Mouse (Mus musculus): ENCODE measurements around the gene Tmem63c. TPM values are rescaled to one million over a fixed set of nuclear protein-coding genes. Genes with fewer than 3 reads are reported as not detected.

Tmem63c gene
- polyA plus RNA-seq, 1 experiment from 2014 or later, result not detected

GRCm38 (mm10) chr12:87057066-87057465 is 35.9 kb downstream of the Tmem63c start:
- H3K4me1 ChIP-seq, result no peaks in the 10 kb centered on the region
- no peaks in the 10 kb centered on the region for H3K9me3 ChIP-seq
- H3K4me2 ChIP-seq, result no peak overlapping the region
- no peak overlapping the region for H3K27ac ChIP-seq (replicated peaks)
- peaks cover 77% of the 10 kb centered on the region for H3K27me3 ChIP-seq (replicated peaks)
- H3K9ac ChIP-seq, result no peak overlapping the region
- H3K4me3 ChIP-seq, result no peak overlapping the region
- no peak for ATAC-seq (ENCODE audit: extremely low read depth, insufficient number of reproducible peaks, low FRiP score, low TSS enrichment)
- 57% methylated on average over 17 of the region's 17 CpGs for WGBS
- H3K36me3 ChIP-seq, result no peaks in the 10 kb centered on the region

GRCm38 (mm10) chr12:87065446-87065845 is 44.3 kb downstream of the Tmem63c start:
- H3K9ac ChIP-seq, result no peak overlapping the region
- no peak for ATAC-seq (ENCODE audit: extremely low read depth, insufficient number of reproducible peaks, low FRiP score, low TSS enrichment)
- H3K27me3 ChIP-seq (replicated peaks), result peaks cover 20% of the 10 kb centered on the region
- H3K27ac ChIP-seq (replicated peaks), result no peak overlapping the region
- no peak overlapping the region for H3K4me2 ChIP-seq
- H3K4me1 ChIP-seq, result no peaks in the 10 kb centered on the region
- no peaks in the 10 kb centered on the region for H3K36me3 ChIP-seq
- 81% methylated on average over 11 of the region's 11 CpGs for WGBS
- no peak overlapping the region for H3K4me3 ChIP-seq
- H3K9me3 ChIP-seq, result no peaks in the 10 kb centered on the region

DNA sequence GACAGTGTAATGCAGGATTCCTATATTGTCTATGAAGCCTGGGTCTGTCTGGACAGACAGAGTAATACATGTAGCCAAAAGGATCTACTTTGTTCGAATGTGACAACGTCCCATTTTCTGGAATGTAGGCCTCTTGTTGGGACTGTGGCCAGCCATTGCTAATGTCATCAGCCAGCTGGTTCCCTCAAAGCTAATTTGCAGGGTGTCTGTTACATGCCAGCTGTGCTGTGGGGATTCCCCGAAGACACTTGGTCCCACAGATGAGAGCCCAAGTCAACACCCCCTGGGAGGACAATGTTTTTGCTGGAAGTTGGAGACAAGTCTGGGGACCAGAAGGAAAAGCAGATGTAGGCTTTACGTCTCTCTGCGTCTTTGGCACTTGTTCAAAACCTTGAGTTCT is 45.3 kb downstream of the Tmem63c start:
- H3K36me3 ChIP-seq, result no peaks in the 10 kb centered on the region
- H3K27me3 ChIP-seq (replicated peaks), result peaks cover 16% of the 10 kb centered on the region
- no peak overlapping the region for H3K4me2 ChIP-seq
- H3K4me1 ChIP-seq, result no peaks in the 10 kb centered on the region
- H3K27ac ChIP-seq (replicated peaks), result no peak overlapping the region
- WGBS, result 72% methylated on average over 5 of the region's 5 CpGs
- H3K4me3 ChIP-seq, result no peak overlapping the region
- ATAC-seq (ENCODE audit: extremely low read depth, insufficient number of reproducible peaks, low FRiP score, low TSS enrichment), result no peak
- H3K9ac ChIP-seq, result no peak overlapping the region
- no peaks in the 10 kb centered on the region for H3K9me3 ChIP-seq

GRCm38 (mm10) chr12:87070520-87070919 is 49.4 kb downstream of the Tmem63c start:
- H3K36me3 ChIP-seq, result no peaks in the 10 kb centered on the region
- no peak overlapping the region for H3K9ac ChIP-seq
- H3K4me3 ChIP-seq, result no peak overlapping the region
- H3K4me1 ChIP-seq, result no peaks in the 10 kb centered on the region
- H3K4me2 ChIP-seq, result no peak overlapping the region
- ATAC-seq (ENCODE audit: extremely low read depth, insufficient number of reproducible peaks, low FRiP score, low TSS enrichment), result no peak
- H3K27me3 ChIP-seq (replicated peaks), result peaks cover 10% of the 10 kb centered on the region; the same call in 1 of the 2 replicates
- no peaks in the 10 kb centered on the region for H3K9me3 ChIP-seq
- H3K27ac ChIP-seq (replicated peaks), result no peak overlapping the region
- WGBS, result 68% methylated on average over 5 of the region's 5 CpGs

- WGBS, result 70% methylated on average over 2 of the region's 2 CpGs
- ATAC-seq (ENCODE audit: extremely low read depth, insufficient number of reproducible peaks, low FRiP score, low TSS enrichment), result no peak
- H3K9ac ChIP-seq, result no peak overlapping the region
- no peak overlapping the region for H3K27ac ChIP-seq (replicated peaks)
- no peaks in the 10 kb centered on the region for H3K9me3 ChIP-seq
- H3K36me3 ChIP-seq, result no peaks in the 10 kb centered on the region
- H3K27me3 ChIP-seq (replicated peaks), result no peaks in the 10 kb centered on the region; the same call in 1 of the 2 replicates
- H3K4me2 ChIP-seq, result no peak overlapping the region
- H3K4me1 ChIP-seq, result no peaks in the 10 kb centered on the region
- no peak overlapping the region for H3K4me3 ChIP-seq
Observed at GRCm38 (mm10) chr12:87076610-87077009, 55.5 kb downstream of the Tmem63c start.

DNA sequence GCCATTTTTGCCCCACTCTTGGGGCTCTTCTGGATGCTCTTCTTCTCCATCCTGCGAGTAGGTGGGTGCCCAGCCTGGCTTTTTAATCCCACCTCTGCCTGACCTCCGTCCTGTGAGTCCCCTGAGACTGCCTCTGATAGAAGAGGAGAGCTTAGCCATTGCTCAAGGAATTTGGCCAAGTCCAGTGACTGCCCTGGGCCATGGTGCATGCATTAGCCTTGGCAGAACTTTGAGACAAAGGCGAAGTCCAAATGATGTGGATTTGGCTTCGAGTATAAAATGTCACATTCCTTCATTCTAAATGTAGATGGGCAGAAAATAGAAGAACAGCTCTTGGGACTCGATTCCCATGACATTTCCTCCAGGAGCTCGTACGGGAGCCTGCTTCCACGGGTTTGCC is 61.7 kb downstream of the Tmem63c start:
- Histone ChIP-seq H3K9ac (no peak overlapping the region), H3K9me3 (no peaks in the 10 kb centered on the region), H3K4me2 (no peak overlapping the region), H3K4me1 (no peaks in the 10 kb centered on the region), H3K4me3 (no peak overlapping the region), H3K27me3 (replicated peaks) (peaks cover 22% of the 10 kb centered on the region), H3K36me3 (no peaks in the 10 kb centered on the region), H3K27ac (replicated peaks) (no peak overlapping the region)
- WGBS, result 74% methylated on average over 8 of the region's 8 CpGs
- ATAC-seq (ENCODE audit: extremely low read depth, insufficient number of reproducible peaks, low FRiP score, low TSS enrichment), result no peak

GRCm38 (mm10) chr12:87087236-87087635 is 66.1 kb downstream of the Tmem63c start:
- WGBS, result 64% methylated on average over 7 of the region's 7 CpGs
- H3K27ac ChIP-seq (replicated peaks), result no peak overlapping the region
- peaks cover 20% of the 10 kb centered on the region for H3K4me1 ChIP-seq
- no peak overlapping the region for H3K4me2 ChIP-seq
- H3K27me3 ChIP-seq (replicated peaks), result peaks cover 22% of the 10 kb centered on the region
- no peaks in the 10 kb centered on the region for H3K9me3 ChIP-seq
- ATAC-seq (ENCODE audit: extremely low read depth, insufficient number of reproducible peaks, low FRiP score, low TSS enrichment), result no peak
- no peak overlapping the region for H3K4me3 ChIP-seq
- no peak overlapping the region for H3K9ac ChIP-seq
- no peaks in the 10 kb centered on the region for H3K36me3 ChIP-seq

- ATAC-seq (ENCODE audit: extremely low read depth, insufficient number of reproducible peaks, low FRiP score, low TSS enrichment), result no peak
- H3K27ac ChIP-seq (replicated peaks), result no peak overlapping the region
- peaks cover 20% of the 10 kb centered on the region for H3K4me1 ChIP-seq
- 37% methylated on average over 4 of the region's 4 CpGs for WGBS
- H3K4me2 ChIP-seq, result no peak overlapping the region
- no peak overlapping the region for H3K9ac ChIP-seq
- H3K4me3 ChIP-seq, result no peak overlapping the region
- no peaks in the 10 kb centered on the region for H3K9me3 ChIP-seq
- H3K27me3 ChIP-seq (replicated peaks), result peaks cover 13% of the 10 kb centered on the region
- H3K36me3 ChIP-seq, result no peaks in the 10 kb centered on the region
Observed at GRCm38 (mm10) chr12:87088331-87088730, 67.2 kb downstream of the Tmem63c start.

DNA sequence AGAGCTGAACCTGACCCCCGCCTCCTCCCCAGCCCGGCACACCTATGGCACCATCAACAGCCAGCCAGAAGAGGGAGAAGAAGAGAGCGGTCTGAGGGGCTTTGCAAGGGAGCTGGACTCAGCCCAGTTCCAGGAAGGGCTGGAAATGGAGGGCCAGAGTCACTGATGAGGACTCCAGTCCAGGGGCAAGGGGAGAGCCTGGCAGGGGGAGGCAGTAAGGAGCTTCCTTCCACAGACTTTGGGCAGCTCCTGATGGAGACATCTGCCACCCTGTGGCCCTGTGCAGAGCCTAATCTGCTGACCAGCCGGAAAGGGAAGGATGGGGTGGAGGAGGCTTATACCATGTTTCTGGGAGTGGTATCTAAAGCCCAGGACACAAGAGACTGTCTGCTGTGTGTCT is 68.1 kb downstream of the Tmem63c start:
- no peak overlapping the region for H3K4me3 ChIP-seq
- peaks cover 20% of the 10 kb centered on the region for H3K4me1 ChIP-seq
- 54% methylated on average over 4 of the region's 4 CpGs for WGBS

DNA sequence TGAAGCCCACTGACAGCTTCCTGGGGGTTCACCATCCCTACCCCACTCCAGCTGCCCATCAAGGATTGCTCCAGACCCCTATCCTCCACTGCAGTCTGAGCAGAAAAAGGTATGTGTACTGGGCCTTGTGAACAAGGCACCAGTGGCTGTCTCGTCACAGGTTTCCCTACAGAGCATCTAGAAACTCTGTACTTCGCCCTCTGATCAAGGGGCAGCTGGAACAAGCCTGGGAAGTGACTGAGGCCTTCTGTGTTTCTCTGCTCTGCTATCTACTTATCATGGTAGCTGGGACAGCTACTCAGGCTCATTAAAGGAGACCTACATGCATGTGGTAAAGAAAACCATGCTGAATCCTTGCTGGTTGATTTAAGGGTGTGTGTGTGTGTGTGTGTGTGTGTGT is 68.6 kb downstream of the Tmem63c start:
- H3K27me3 ChIP-seq (replicated peaks), result peaks cover 4% of the 10 kb centered on the region
- no peaks in the 10 kb centered on the region for H3K9me3 ChIP-seq
- no peak overlapping the region for H3K27ac ChIP-seq (replicated peaks)
- 65% methylated on average over 2 of the region's 2 CpGs for WGBS
- ATAC-seq (ENCODE audit: extremely low read depth, insufficient number of reproducible peaks, low FRiP score, low TSS enrichment), result no peak
- no peaks in the 10 kb centered on the region for H3K36me3 ChIP-seq
- H3K4me3 ChIP-seq, result no peak overlapping the region
- H3K4me1 ChIP-seq, result peaks cover 20% of the 10 kb centered on the region
- H3K9ac ChIP-seq, result no peak overlapping the region
- H3K4me2 ChIP-seq, result no peak overlapping the region

More for the DNA sequence above, 68.1 kb downstream of the Tmem63c start:
- H3K9me3 ChIP-seq, result no peaks in the 10 kb centered on the region
- H3K27me3 ChIP-seq (replicated peaks), result peaks cover 9% of the 10 kb centered on the region
- no peak overlapping the region for H3K27ac ChIP-seq (replicated peaks)
- H3K4me2 ChIP-seq, result no peak overlapping the region
- ATAC-seq (ENCODE audit: extremely low read depth, insufficient number of reproducible peaks, low FRiP score, low TSS enrichment), result no peak
- no peak overlapping the region for H3K9ac ChIP-seq
- H3K36me3 ChIP-seq, result no peaks in the 10 kb centered on the region

GRCm38 (mm10) chr12:87091916-87092315 is 70.8 kb downstream of the Tmem63c start:
- 67% methylated on average over 2 of the region's 2 CpGs for WGBS
- H3K4me1 ChIP-seq, result peaks cover 20% of the 10 kb centered on the region
- no peak overlapping the region for H3K9ac ChIP-seq
- no peak for ATAC-seq (ENCODE audit: extremely low read depth, insufficient number of reproducible peaks, low FRiP score, low TSS enrichment)
- no peaks in the 10 kb centered on the region for H3K36me3 ChIP-seq
- H3K4me2 ChIP-seq, result no peak overlapping the region
- H3K27ac ChIP-seq (replicated peaks), result no peak overlapping the region
- H3K27me3 ChIP-seq (replicated peaks), result no peaks in the 10 kb centered on the region; the same call in 1 of the 2 replicates
- H3K9me3 ChIP-seq, result no peaks in the 10 kb centered on the region
- no peak overlapping the region for H3K4me3 ChIP-seq

GRCm38 (mm10) chr12:87093249-87093648 is 72.1 kb downstream of the Tmem63c start:
- H3K9ac ChIP-seq, result no peak overlapping the region
- peaks cover 20% of the 10 kb centered on the region for H3K4me1 ChIP-seq
- peaks cover 8% of the 10 kb centered on the region for H3K27me3 ChIP-seq (replicated peaks)
- no peak overlapping the region for H3K27ac ChIP-seq (replicated peaks)
- H3K4me3 ChIP-seq, result no peak overlapping the region
- no peaks in the 10 kb centered on the region for H3K9me3 ChIP-seq
- ATAC-seq (ENCODE audit: extremely low read depth, insufficient number of reproducible peaks, low FRiP score, low TSS enrichment), result no peak
- WGBS, result 78% methylated on average over 4 of the region's 4 CpGs
- H3K4me2 ChIP-seq, result no peak overlapping the region
- no peaks in the 10 kb centered on the region for H3K36me3 ChIP-seq
